Mouse (Mus musculus) limb, embryonic 12.5 days (tissue): ENCODE measurements around the gene Elk3. TPM values are rescaled to one million over a fixed set of nuclear protein-coding genes. Genes with fewer than 3 reads are reported as not detected.

Source experiments
- ATAC-seq: fragments of 200-750 bp; cut with Nextera tagmentation; 2 replicates; pipeline ENCODE4 v1.8.0; 2017; ENCODE audit warnings: low read depth, moderate TSS enrichment; ENCODE audit not compliant: insufficient number of reproducible peaks, insufficient read depth, low FRiP score, low TSS enrichment
- H3K27ac ChIP-seq: fragments of 300-500 bp; sonication (generic); 2 replicates; pipeline ENCODE4 v1.5.1; 2016; ENCODE audit warnings: mild to moderate bottlenecking, moderate library complexity
- H3K27me3 ChIP-seq: fragments of 300-500 bp; sonication (generic); 2 replicates; pipeline ENCODE4 v1.6.1; 2016; ENCODE audit warnings: mild to moderate bottlenecking, moderate library complexity
- H3K36me3 ChIP-seq: fragments of 300-500 bp; sonication (generic); 2 replicates; pipeline ENCODE4 v1.6.1; 2016; ENCODE audit warnings: mild to moderate bottlenecking, moderate library complexity
- H3K4me1 ChIP-seq: fragments of 300-500 bp; sonication (generic); replicated peaks from 2 replicates; pipeline ENCODE4 v1.6.1; 2016
- H3K4me2 ChIP-seq: fragments of 300-500 bp; sonication (generic); 2 replicates; pipeline ENCODE4 v1.6.1; 2016; ENCODE audit warnings: mild to moderate bottlenecking, moderate library complexity
- H3K4me3 ChIP-seq: fragments of 300-500 bp; sonication (generic); replicated peaks from 2 replicates; pipeline ENCODE4 v1.5.1; 2016; ENCODE audit warnings: mild to moderate bottlenecking
- H3K9ac ChIP-seq: fragments of 300-500 bp; sonication (generic); replicated peaks from 2 replicates; pipeline ENCODE4 v1.6.1; 2016; ENCODE audit warnings: mild to moderate bottlenecking, moderate library complexity
- H3K9me3 ChIP-seq: fragments of 300-500 bp; sonication (generic); 2 replicates; pipeline ENCODE4 v1.6.1; 2016; ENCODE audit warnings: mild to moderate bottlenecking, moderate library complexity
- WGBS: fragments of 180-500 bp; shearing (Covaris S2); methylation state at CpG from one replicate; pipeline ENCODE4 v1.1.7; 2016; 5-methylcytosine and 5-hydroxymethylcytosine counted together
- polyA plus RNA-seq: library from polyadenylated mRNA; unstranded; fragments of >200 nt; fragmentation: Nextera tagmentation; extraction: Ambion mirVana; gene quantifications from 2 replicates; pipeline ENCODE4 v1.2.1, GENCODE M21; 2016

Elk3 gene
- polyA plus RNA-seq, 1 experiment from 2014 or later = 47.2 TPM

GRCm38 (mm10) chr10:93346208-93346936 is 35.4 kb upstream of the Elk3 start:
- no peaks in the 10 kb centered on the region for H3K27me3 ChIP-seq
- no peak for ATAC-seq
- H3K9ac ChIP-seq = no peak overlapping the region
- no peak overlapping the region for H3K4me2 ChIP-seq
- 80% methylated on average over 9 of the region's 9 CpGs for WGBS
- no peaks in the 10 kb centered on the region for H3K9me3 ChIP-seq
- no peaks in the 10 kb centered on the region for H3K36me3 ChIP-seq
- no peak overlapping the region for H3K4me3 ChIP-seq
- peaks cover 10% of the 10 kb centered on the region for H3K4me1 ChIP-seq
- no peak overlapping the region for H3K27ac ChIP-seq

GRCm38 (mm10) chr10:93345497-93345896 is 34.6 kb upstream of the Elk3 start:
- no peak overlapping the region for H3K4me3 ChIP-seq
- WGBS = 79% methylated on average over 2 of the region's 2 CpGs
- H3K27ac ChIP-seq = no peak overlapping the region
- no peaks in the 10 kb centered on the region for H3K36me3 ChIP-seq
- ATAC-seq = no peak
- peaks cover 10% of the 10 kb centered on the region for H3K4me1 ChIP-seq
- H3K27me3 ChIP-seq = no peaks in the 10 kb centered on the region
- H3K4me2 ChIP-seq = no peak overlapping the region
- H3K9ac ChIP-seq = no peak overlapping the region
- no peaks in the 10 kb centered on the region for H3K9me3 ChIP-seq

- no peak for ATAC-seq
- Histone ChIP-seq H3K27me3 (no peaks in the 10 kb centered on the region), H3K9ac (no peak overlapping the region), H3K9me3 (no peaks in the 10 kb centered on the region), H3K4me2 (no peak overlapping the region), H3K4me3 (no peak overlapping the region), H3K4me1 (peaks cover 10% of the 10 kb centered on the region), H3K36me3 (no peaks in the 10 kb centered on the region), H3K27ac (no peak overlapping the region)
- WGBS = 90% methylated on average over 6 of the region's 6 CpGs
Measured at GRCm38 (mm10) chr10:93343469-93343868, 32.5 kb upstream of the Elk3 start.

- no peak overlapping the region for H3K9ac ChIP-seq
- H3K27me3 ChIP-seq = no peaks in the 10 kb centered on the region
- no peak overlapping the region for H3K27ac ChIP-seq
- H3K4me3 ChIP-seq = no peak overlapping the region
- no peaks in the 10 kb centered on the region for H3K36me3 ChIP-seq
- peaks cover 8% of the 10 kb centered on the region for H3K4me1 ChIP-seq
- 90% methylated on average over 3 of the region's 3 CpGs for WGBS
- H3K9me3 ChIP-seq = no peaks in the 10 kb centered on the region
- no peak for ATAC-seq
- H3K4me2 ChIP-seq = no peak overlapping the region
Measured at GRCm38 (mm10) chr10:93342986-93343385, 32.1 kb upstream of the Elk3 start.

GRCm38 (mm10) chr10:93338526-93338925 is 27.6 kb upstream of the Elk3 start:
- Histone ChIP-seq H3K27me3 (no peaks in the 10 kb centered on the region), H3K9ac (no peak overlapping the region), H3K4me2 (no peak overlapping the region), H3K4me3 (no peak overlapping the region), H3K4me1 (no peaks in the 10 kb centered on the region), H3K27ac (no peak overlapping the region), H3K9me3 (no peaks in the 10 kb centered on the region), H3K36me3 (no peaks in the 10 kb centered on the region)
- no peak for ATAC-seq
- 86% methylated on average over 5 of the region's 5 CpGs for WGBS

GRCm38 (mm10) chr10:93336462-93336931 is 25.6 kb upstream of the Elk3 start:
- Histone ChIP-seq H3K9ac (no peak overlapping the region), H3K27me3 (no peaks in the 10 kb centered on the region), H3K27ac (no peak overlapping the region), H3K4me1 (no peaks in the 10 kb centered on the region), H3K4me2 (no peak overlapping the region), H3K9me3 (no peaks in the 10 kb centered on the region), H3K36me3 (no peaks in the 10 kb centered on the region), H3K4me3 (no peak overlapping the region)
- ATAC-seq = no peak
- WGBS = 69% methylated on average over 6 of the region's 6 CpGs

- H3K27me3 ChIP-seq = no peaks in the 10 kb centered on the region
- H3K4me2 ChIP-seq = no peak overlapping the region
- H3K4me1 ChIP-seq = no peaks in the 10 kb centered on the region
- no peaks in the 10 kb centered on the region for H3K9me3 ChIP-seq
- H3K4me3 ChIP-seq = no peak overlapping the region
- no peak overlapping the region for H3K9ac ChIP-seq
- 92% methylated on average over 16 of the region's 16 CpGs for WGBS
- H3K27ac ChIP-seq = no peak overlapping the region
- no peaks in the 10 kb centered on the region for H3K36me3 ChIP-seq
- no peak for ATAC-seq
Measured at GRCm38 (mm10) chr10:93335828-93336461, 25.0 kb upstream of the Elk3 start.

- no peak for ATAC-seq
- WGBS = 47% methylated on average over 2 of the region's 2 CpGs
- H3K4me1 ChIP-seq = no peaks in the 10 kb centered on the region
- no peak overlapping the region for H3K9ac ChIP-seq
- no peak overlapping the region for H3K27ac ChIP-seq
- H3K36me3 ChIP-seq = no peaks in the 10 kb centered on the region
- no peak overlapping the region for H3K4me3 ChIP-seq
- no peaks in the 10 kb centered on the region for H3K9me3 ChIP-seq
- H3K27me3 ChIP-seq = no peaks in the 10 kb centered on the region
- H3K4me2 ChIP-seq = no peak overlapping the region
Measured at GRCm38 (mm10) chr10:93335001-93335400, 24.1 kb upstream of the Elk3 start.

- Histone ChIP-seq H3K27me3 (no peaks in the 10 kb centered on the region), H3K27ac (no peak overlapping the region), H3K4me1 (no peaks in the 10 kb centered on the region), H3K9me3 (no peaks in the 10 kb centered on the region), H3K4me2 (no peak overlapping the region), H3K4me3 (no peak overlapping the region), H3K36me3 (no peaks in the 10 kb centered on the region), H3K9ac (no peak overlapping the region)
- WGBS = 72% methylated on average over 5 of the region's 5 CpGs
- ATAC-seq = no peak
Measured at GRCm38 (mm10) chr10:93333239-93333638, 22.3 kb upstream of the Elk3 start.

GRCm38 (mm10) chr10:93332261-93332809 is 21.4 kb upstream of the Elk3 start:
- Histone ChIP-seq H3K27ac (no peak overlapping the region), H3K4me2 (no peak overlapping the region), H3K4me1 (no peaks in the 10 kb centered on the region), H3K9me3 (no peaks in the 10 kb centered on the region), H3K4me3 (no peak overlapping the region), H3K9ac (no peak overlapping the region), H3K27me3 (no peaks in the 10 kb centered on the region), H3K36me3 (no peaks in the 10 kb centered on the region)
- WGBS = 44% methylated on average over 3 of the region's 3 CpGs
- ATAC-seq = no peak

GRCm38 (mm10) chr10:93331543-93331942 is 20.6 kb upstream of the Elk3 start:
- no peak overlapping the region for H3K9ac ChIP-seq
- no peak overlapping the region for H3K4me2 ChIP-seq
- no peak overlapping the region for H3K4me3 ChIP-seq
- H3K36me3 ChIP-seq = no peaks in the 10 kb centered on the region
- H3K9me3 ChIP-seq = no peaks in the 10 kb centered on the region
- no peak overlapping the region for H3K27ac ChIP-seq
- H3K4me1 ChIP-seq = peaks cover 6% of the 10 kb centered on the region
- no peak for ATAC-seq
- H3K27me3 ChIP-seq = no peaks in the 10 kb centered on the region
- 92% methylated on average over 4 of the region's 4 CpGs for WGBS
